Mouse (Mus musculus) gastrocnemius, postnatal 14 days (tissue): Measurements from ENCODE around the gene Adcyap1. TPM values are rescaled to one million over a fixed set of nuclear protein-coding genes. Genes with fewer than 3 reads are reported as not detected.

Source experiments
- DNase-seq: peaks from one replicate; pipeline ENCODE4 v3.0.0; 2021; ENCODE audit warnings: mixed read lengths
- intact Hi-C: fragments of 180-260 bp; cut with DNase I; formaldehyde crosslinking; loops from one replicate; pipeline ENCODE4 v1.15.1; 2025; ENCODE audit warnings: low total_unique reads
- long read RNA-seq, 2 experiments: library from polyadenylated mRNA; stranded (forward); transcript quantifications; one replicate each; pipeline ENCODE4 v2.0.0; 2021
- total RNA-seq, 2 experiments: library from RNA; stranded (reverse); gene quantifications; 2 replicates each; pipeline ENCODE4 v1.2.3; 2021

Gene Adcyap1
- total RNA-seq = not detected
- long read RNA-seq, experiment 1 = 0 reads
- long read RNA-seq, experiment 2 = 0 reads

DNA sequence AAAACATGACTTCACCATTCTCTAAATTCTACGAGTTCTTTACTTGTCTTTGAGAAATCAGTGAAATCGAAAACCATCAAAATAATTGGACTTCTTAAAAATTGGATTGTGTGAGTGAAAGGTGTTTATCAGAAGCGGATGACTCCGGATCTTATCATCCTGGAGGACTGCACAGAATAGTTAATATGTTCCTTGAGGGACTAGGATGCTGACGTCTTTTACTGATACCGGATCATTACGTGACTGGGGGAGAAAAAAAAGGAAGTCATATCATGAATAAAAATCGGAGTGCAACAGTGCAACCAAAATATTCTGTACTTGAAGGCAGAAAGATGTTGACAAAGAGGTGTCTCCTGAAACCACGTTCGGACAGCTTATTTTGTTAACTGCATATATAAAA is at the start of gene Adcyap1:
Gene Adcyap1, plus strand, starts transcription at position 301 of the 400 bp plus-strand sequence.
- no peak for DNase-seq
- intact Hi-C loops = no loop called here

DNA sequence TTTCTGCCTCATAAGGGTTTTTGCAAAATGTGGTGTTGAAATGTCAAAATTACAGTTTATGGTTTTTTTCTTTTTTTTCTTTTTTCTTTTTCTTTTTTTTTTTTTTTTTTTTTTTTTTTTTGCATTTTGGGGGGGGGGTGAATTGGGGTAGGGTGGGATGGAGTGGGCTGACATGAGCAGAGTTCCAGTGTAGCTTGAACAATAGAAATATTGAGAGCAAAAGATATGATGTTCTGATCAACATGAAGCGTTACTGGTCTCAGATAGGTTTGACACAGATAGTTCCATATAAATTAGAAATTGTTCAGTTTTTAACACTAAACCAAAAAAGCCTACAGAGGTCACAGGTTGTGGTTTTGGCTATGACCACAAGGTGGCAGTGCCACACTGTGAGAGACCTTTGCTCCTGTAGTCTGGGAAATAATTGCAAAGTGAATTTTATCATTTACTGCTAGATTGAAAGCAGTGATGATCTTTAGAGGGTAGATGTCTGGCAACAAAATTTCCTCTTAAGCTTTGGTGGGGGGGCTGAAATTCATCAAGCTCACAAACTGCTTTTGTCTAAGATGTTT is 40.5 kb upstream of the Adcyap1 start:
- intact Hi-C loops = no loop called here
- DNase-seq = peak; percentile 10

GRCm38 (mm10) chr17:93169572-93169971 is 29.2 kb upstream of the Adcyap1 start:
- no peak for DNase-seq
- intact Hi-C loops = no loop called here

DNA sequence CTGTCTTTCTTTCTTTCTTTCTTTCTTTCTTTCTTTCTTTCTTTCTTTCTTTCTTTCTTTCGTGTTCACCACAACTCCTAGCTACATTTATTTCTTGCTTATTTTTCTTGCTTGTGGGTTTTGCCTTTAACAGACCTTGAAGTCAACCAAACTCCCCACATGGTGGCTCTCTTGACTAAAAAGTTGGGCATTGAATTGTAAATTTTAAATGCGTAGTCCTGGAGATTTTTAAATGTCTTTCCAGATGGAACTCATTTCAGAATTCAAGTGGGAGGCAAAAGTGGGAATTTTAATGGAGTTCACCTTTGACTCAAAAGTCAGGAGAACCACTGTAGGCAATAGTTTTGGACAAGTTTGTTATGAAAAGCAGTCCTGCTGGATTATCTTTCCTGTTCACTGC is 2.0 kb upstream of the Adcyap1 start:
- no peak for DNase-seq

GRCm38 (mm10) chr17:93198213-93198612 is 604 bp upstream of the Adcyap1 start:
- no peak for DNase-seq
- intact Hi-C loops = no loop called here

More for the DNA sequence above, 2.0 kb upstream of the Adcyap1 start:
- intact Hi-C loops = no loop called here

- intact Hi-C loops = no loop called here
- DNase-seq = no peak
Observed at GRCm38 (mm10) chr17:93199218-93199617, 401 bp downstream of the Adcyap1 start.

DNA sequence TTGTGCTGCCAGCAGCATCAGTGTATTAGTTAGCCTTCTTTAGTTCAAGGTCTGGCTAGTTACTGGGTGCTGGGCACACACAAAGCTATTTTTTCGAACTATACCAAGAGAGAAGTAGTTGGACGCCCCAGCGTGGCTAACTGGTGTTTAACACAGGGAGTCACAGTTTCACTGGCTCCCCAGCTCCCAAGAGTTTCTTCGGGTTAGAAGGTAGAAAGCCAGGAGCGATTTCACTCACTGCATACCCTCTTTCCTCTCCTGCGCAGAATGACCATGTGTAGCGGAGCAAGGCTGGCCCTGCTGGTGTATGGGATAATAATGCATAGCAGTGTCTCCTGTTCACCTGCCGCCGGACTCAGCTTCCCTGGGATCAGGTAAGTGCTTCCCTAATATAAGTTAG is 930 bp downstream of the Adcyap1 start:
- intact Hi-C loops = no loop called here
- no peak for DNase-seq

- DNase-seq = no peak
- intact Hi-C loops = no loop called here
Observed at GRCm38 (mm10) chr17:93200386-93201264, 1.8 kb downstream of the Adcyap1 start.

DNA sequence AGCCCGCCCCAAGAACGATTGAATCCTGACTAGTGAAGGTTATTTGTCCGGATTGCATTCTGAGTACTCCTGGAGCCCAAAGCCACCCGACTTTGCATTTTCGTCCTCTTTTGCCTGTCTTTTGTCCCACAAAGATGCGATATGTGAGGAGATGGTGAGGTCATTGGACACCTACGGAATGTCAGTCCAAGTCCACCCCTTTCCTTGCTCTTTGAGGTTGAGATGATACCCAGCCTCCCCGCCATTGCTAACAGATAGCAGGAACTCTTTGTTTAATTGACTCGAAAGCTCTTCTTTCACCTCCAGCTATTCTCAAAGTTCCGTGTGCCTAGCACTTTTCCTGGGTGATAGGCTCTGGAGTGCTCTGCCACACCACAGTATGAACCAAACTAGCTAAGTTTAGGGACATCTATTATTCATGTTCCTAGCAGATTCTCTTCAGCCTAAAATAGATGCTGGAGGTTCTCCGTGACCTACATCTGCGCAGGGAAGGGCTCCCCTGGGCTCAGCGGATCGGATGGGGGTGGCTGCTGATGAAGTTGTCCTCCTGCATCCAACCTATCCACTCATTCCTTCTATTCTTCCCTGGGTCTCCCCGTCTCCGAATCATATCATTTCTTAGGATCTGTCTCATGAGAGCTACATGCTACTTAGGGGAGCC is 2.6 kb downstream of the Adcyap1 start:
- DNase-seq = no peak

DNA sequence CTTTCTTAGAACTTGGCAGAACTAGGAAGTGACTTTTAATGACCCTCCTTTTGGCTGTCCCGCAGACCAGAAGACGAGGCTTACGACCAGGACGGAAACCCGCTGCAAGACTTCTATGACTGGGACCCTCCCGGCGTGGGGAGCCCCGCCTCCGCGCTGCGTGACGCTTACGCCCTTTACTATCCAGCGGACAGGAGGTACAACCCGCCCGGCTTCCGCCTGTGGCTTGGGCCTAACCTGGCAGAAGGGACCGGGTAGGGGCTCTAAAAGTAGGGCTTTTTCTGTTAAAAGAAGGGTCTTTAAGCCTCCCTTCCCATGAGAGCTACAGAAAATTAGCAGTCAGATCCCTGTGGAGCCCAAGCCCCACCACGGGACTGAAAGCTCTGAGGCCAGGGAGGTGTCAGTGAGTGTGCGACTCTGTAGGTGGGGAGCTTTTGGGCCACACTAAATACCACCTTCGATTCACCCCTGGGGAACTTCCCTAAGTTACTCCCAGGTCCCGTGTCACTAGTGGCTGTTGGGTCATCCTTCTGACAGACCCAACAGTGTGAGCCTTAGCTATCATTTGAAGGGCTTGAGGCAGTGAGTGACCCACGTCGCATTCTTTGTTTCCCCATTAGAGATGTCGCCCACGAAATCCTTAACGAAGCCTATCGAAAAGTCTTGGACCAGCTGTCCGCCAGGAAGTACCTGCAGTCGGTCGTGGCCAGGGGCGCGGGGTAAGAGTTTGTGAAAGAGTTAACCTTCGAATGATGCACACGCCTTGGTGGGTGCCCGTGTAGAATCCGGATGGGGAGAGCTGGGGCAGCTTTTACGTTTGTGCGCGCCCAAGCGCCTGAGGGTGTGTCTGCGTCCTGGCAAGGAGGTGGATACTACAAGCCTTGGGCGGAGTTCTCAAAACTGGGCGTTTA is 3.6 kb downstream of the Adcyap1 start:
- no peak for DNase-seq
- intact Hi-C loops = no loop called here

More for the DNA sequence above, 2.6 kb downstream of the Adcyap1 start:
- intact Hi-C loops = no loop called here

DNA sequence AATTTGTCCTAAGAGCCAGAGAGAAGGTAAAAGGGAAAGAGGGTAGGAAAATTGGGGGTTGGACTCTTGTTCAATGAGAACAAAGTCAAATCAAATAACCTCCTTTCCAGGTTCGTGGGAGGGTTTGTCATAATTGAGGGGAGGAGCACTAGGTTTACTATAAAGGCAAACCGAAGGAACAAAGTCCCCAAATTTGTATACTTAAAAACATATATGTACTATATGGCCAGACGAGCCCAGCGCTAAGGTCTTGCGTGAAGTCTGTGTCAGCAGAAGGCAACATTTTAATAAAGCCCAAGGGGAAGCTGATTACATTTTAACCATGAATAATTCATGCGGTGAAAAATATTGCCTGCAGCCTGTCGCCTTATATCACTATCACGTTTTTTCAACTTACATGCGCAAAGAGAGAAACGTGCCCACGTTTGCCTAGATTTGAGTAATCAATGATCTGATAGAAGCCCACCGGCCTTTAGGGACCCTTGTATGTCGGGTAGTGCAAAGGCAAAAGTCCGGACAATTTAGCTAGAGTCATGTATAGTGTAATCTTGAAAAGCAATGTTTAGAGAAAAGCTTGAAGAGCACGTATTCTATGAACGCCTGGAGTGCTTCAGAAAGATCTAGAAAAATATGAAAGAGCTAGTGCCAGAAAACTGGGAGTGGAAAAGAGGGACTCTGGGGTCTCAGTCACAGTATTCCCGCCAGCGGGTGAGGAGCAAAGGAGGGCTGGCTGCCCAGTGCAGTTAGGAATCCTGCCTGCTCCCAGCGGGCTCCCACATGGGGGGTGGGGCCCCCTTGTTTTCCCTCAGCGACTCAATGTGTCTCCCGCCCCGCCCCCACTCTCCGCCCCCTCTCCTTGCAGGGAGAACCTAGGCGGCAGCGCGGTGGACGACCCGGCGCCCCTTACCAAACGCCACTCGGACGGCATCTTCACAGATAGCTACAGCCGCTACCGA is 4.5 kb downstream of the Adcyap1 start:
- intact Hi-C loops = no loop called here
- no peak for DNase-seq

DNA sequence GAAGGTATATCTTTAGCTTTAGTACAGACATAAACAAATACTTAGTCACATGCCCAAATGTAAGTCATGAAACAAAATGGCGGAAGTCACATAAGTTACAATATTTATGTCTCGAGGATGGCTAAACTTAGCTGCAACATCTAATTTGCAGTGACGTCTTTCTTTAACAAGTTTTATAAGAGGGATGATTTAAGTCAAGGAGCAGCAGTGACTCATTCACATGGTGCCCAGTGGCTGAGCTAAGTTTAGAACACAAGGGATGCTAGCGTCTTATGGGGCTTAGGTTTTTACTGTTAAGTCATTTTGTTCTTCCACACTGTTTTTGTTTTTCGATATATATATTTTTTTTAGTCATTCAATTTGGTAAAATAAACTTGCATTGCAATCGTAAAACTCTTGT is 19.0 kb downstream of the Adcyap1 start:
- no peak for DNase-seq

GRCm38 (mm10) chr17:93218640-93219039 is 19.8 kb downstream of the Adcyap1 start:
- intact Hi-C loops = no loop called here
- no peak for DNase-seq

More for the DNA sequence above, 19.0 kb downstream of the Adcyap1 start:
- intact Hi-C loops = no loop called here

DNA sequence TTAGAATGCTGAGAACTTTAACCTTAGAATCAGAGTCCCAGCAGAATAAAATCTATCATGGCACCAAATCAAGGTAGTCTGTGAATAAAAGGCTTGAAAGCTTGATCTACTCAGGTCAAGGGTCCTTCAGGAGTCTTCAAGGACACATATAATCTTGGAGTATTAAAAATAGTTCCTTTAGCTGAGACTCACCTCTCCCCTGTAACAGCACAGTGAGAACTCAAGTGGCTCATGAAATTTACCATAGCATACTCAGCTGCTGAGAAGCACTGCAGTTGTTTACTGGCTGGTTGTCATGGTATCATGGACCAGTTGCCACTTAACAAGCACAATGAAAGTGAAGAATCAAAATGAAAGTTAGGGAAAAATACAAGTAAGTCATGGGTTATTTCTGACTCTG is 38.5 kb downstream of the Adcyap1 start:
- intact Hi-C loops = no loop called here

More for the DNA sequence above, 38.5 kb downstream of the Adcyap1 start:
- DNase-seq = no peak
